8 mouse cellular contexts compared by ENCODE assay signal in the genomic region with DNA sequence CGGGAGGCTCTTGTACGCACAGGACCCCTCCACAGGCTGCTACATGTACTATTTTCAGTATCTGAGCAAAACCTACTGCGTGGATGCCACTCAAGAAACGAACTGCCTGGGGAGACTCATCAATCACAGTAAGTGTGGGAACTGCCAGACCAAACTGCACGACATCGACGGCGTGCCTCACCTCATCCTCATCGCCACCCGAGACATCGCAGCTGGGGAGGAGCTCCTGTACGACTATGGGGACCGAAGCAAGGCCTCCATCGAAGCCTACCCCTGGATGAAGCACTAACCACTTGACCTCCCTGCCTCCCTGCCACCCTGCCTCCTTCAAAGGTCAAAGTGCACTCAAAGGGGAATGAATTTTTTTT. TPM values are rescaled to one million over a fixed set of nuclear protein-coding genes. Genes with fewer than 3 reads are reported as not detected.
A peak's percentile ranks its signal among the peaks of the same experiment; 100 is the strongest.
DNase-seq lines count a peak whose midpoint lies in the region; ATAC-seq and TF ChIP-seq lines count a peak whose summit lies in the region.
"Not testable (repeated sequence)": the region's sequence is repeated elsewhere in the genome, so short reads cannot be mapped to it uniquely, and the experiment has no call there.
"Had no signal": no experiment of that assay in that cellular context is flagged by ENCODE, and none has a peak within 500 bp of the region (broad histone marks: within the 10 kb centered on the region; RNA-seq: fewer than 3 reads in every experiment).

No protein-coding gene starts in this region.

- TF ChIP-seq EP300 in heart, adult 2 months (IDR thresholded peaks at IDR 0.05; ENCODE audit: insufficient read depth, low read depth, low read length), result not testable (repeated sequence)

- not testable (repeated sequence) for H3K9me3 ChIP-seq in embryonic facial prominence, embryonic 13.5 days; hindbrain, embryonic 14.5 days (ENCODE audit: control insufficient read depth, low read length); kidney, postnatal 0 days (replicated peaks; ENCODE audit: low read length); liver, embryonic 15.5 days (replicated peaks); midbrain, embryonic 15.5 days; stomach, embryonic 15.5 days

- H3K4me3 ChIP-seq in embryonic facial prominence, embryonic 13.5 days, result peak overlapping the region; percentile 45
- H3K4me3 ChIP-seq in heart, adult 2 months, result peak overlapping the region; percentile 54
- peak overlapping the region; percentile 32 for H3K4me3 ChIP-seq in hindbrain, embryonic 14.5 days (replicated peaks; ENCODE audit: low read length)
- peak overlapping the region; percentile 13; the same call in 1 of the 2 replicates for H3K4me3 ChIP-seq in kidney, postnatal 0 days (replicated peaks; ENCODE audit: low read depth, low read length)
- peak overlapping the region; percentile 59 for H3K4me3 ChIP-seq in liver, embryonic 15.5 days (replicated peaks)
- peak overlapping the region; percentile 32 for H3K4me3 ChIP-seq in midbrain, embryonic 15.5 days
- peak overlapping the region; percentile 37 for H3K4me3 ChIP-seq in stomach, embryonic 15.5 days (replicated peaks)

- not testable (repeated sequence) for H3K36me3 ChIP-seq in embryonic facial prominence, embryonic 13.5 days; heart, adult 2 months (ENCODE audit: control insufficient read depth, insufficient read depth, low read length); hindbrain, embryonic 14.5 days (replicated peaks; ENCODE audit: control insufficient read depth, insufficient read depth); kidney, postnatal 0 days (ENCODE audit: insufficient read depth, low read length); liver, embryonic 15.5 days (replicated peaks); midbrain, embryonic 15.5 days (replicated peaks); stomach, embryonic 15.5 days

- H3K4me2 ChIP-seq in embryonic facial prominence, embryonic 13.5 days, result peak overlapping the region; percentile 78
- peak overlapping the region; percentile 65 for H3K4me2 ChIP-seq in hindbrain, embryonic 14.5 days (replicated peaks)
- H3K4me2 ChIP-seq in kidney, postnatal 0 days (ENCODE audit: low read length), result peak overlapping the region; percentile 49
- H3K4me2 ChIP-seq in liver, embryonic 15.5 days, result peak overlapping the region; percentile 88
- peak overlapping the region; percentile 55 for H3K4me2 ChIP-seq in midbrain, embryonic 15.5 days
- peak overlapping the region; percentile 74 for H3K4me2 ChIP-seq in stomach, embryonic 15.5 days

- ATAC-seq in embryonic facial prominence, embryonic 13.5 days (ENCODE audit: insufficient number of reproducible peaks, insufficient read depth, low FRiP score, low TSS enrichment, low read depth); hindbrain, embryonic 14.5 days (ENCODE audit: low FRiP score); liver, embryonic 15.5 days (ENCODE audit: insufficient read depth); stomach, embryonic 15.5 days (ENCODE audit: insufficient read depth, low FRiP score, low read depth): not testable (repeated sequence)
- 0 out of 2 replicates have a peak, but pooled peaks have one; percentile 31 for ATAC-seq in kidney, postnatal 0 days (replicated peaks; ENCODE audit: low FRiP score, low read depth)
- 0 out of 2 replicates have a peak, but pooled peaks have one; percentile 33 for ATAC-seq in midbrain, embryonic 15.5 days (replicated peaks)

- TF ChIP-seq POLR2A in heart, adult 2 months (IDR thresholded peaks at IDR 0.05; ENCODE audit: insufficient read depth, low read depth, low read length), result not testable (repeated sequence)

- intact Hi-C loops in heart, adult 2 months (cut with DNase I), result loop anchor here (2.0 kb wide), 1 partner anchor 24 kb away; the partner anchor contains the start of gene Adprh

- H3K79me2 ChIP-seq in heart, adult 2 months (replicated peaks; ENCODE audit: control insufficient read depth, insufficient read depth, low read length), result not testable (repeated sequence)

- not testable (repeated sequence) for DNase-seq in heart, adult 2 months; hindbrain, embryonic 14.5 days (ENCODE audit: low spot score); kidney, postnatal 0 days (ENCODE audit: low spot score)

- not testable (repeated sequence) for TF ChIP-seq CTCF in heart, adult 2 months (IDR thresholded peaks at IDR 0.05); kidney, postnatal 0 days (IDR thresholded peaks at IDR 0.05; ENCODE audit: low read depth)

- 53% methylated on average over 14 of the region's 14 CpGs for WGBS in embryonic facial prominence, embryonic 13.5 days
- 59% methylated on average over 14 of the region's 14 CpGs for WGBS in heart, adult 2 months
- WGBS in hindbrain, embryonic 14.5 days, result 39% methylated on average over 14 of the region's 14 CpGs
- 36% methylated on average over 14 of the region's 14 CpGs for WGBS in kidney, postnatal 0 days
- WGBS in liver, embryonic 15.5 days (ENCODE audit: insufficient replicate concordance), result 53% methylated on average over 14 of the region's 14 CpGs
- 68% methylated on average over 14 of the region's 14 CpGs for WGBS in midbrain, embryonic 15.5 days
- WGBS in stomach, embryonic 15.5 days, result 26% methylated on average over 14 of the region's 14 CpGs

- H3K27ac ChIP-seq in embryonic facial prominence, embryonic 13.5 days, result peak overlapping the region; percentile 64
- H3K27ac ChIP-seq in heart, adult 2 months; hindbrain, embryonic 14.5 days; kidney, postnatal 0 days; liver, embryonic 15.5 days (replicated peaks); midbrain, embryonic 15.5 days; stomach, embryonic 15.5 days: not testable (repeated sequence)

- H3K27me3 ChIP-seq in embryonic facial prominence, embryonic 13.5 days; heart, adult 2 months (ENCODE audit: control insufficient read depth, insufficient read depth, low read length); hindbrain, embryonic 14.5 days (ENCODE audit: control insufficient read depth, insufficient read depth, low read length); kidney, postnatal 0 days (ENCODE audit: insufficient read depth, low read length); liver, embryonic 15.5 days; midbrain, embryonic 15.5 days (replicated peaks); stomach, embryonic 15.5 days (replicated peaks): not testable (repeated sequence)

- peak overlapping the region; percentile 71 for H3K9ac ChIP-seq in embryonic facial prominence, embryonic 13.5 days
- H3K9ac ChIP-seq in heart, adult 2 months (ENCODE audit: low read depth, low read length); kidney, postnatal 0 days (ENCODE audit: low read depth, low read length); stomach, embryonic 15.5 days: not testable (repeated sequence)
- H3K9ac ChIP-seq in hindbrain, embryonic 14.5 days, result peak overlapping the region; percentile 55
- 0 out of 2 replicates have a peak overlapping the region, but pooled peaks have one; percentile 51 for H3K9ac ChIP-seq in liver, embryonic 15.5 days
- H3K9ac ChIP-seq in midbrain, embryonic 15.5 days, result peak overlapping the region; percentile 14; the same call in 1 of the 2 replicates

- peaks cover 10% of the 10 kb centered on the region; the same call in 1 of the 2 replicates for H3K4me1 ChIP-seq in embryonic facial prominence, embryonic 13.5 days
- not testable (repeated sequence) for H3K4me1 ChIP-seq in heart, adult 2 months (ENCODE audit: control insufficient read depth, insufficient read depth, low read length); kidney, postnatal 0 days (replicated peaks; ENCODE audit: insufficient read depth, low read length); stomach, embryonic 15.5 days
- 0 out of 2 replicates have a peak, but pooled peaks cover 10% of the 10 kb centered on the region for H3K4me1 ChIP-seq in hindbrain, embryonic 14.5 days (replicated peaks; ENCODE audit: control insufficient read depth, insufficient read depth, low read length)
- peaks cover 56% of the 10 kb centered on the region for H3K4me1 ChIP-seq in liver, embryonic 15.5 days (replicated peaks)
- peaks cover 12% of the 10 kb centered on the region for H3K4me1 ChIP-seq in midbrain, embryonic 15.5 days

RNA-seq across cellular contexts. Expression of gene Cd80, which starts 21.9 kb away (rescaled TPM):
- polyA plus RNA-seq in embryonic facial prominence, embryonic 13.5 days (2015; fragmentation: Nextera tagmentation; extraction: Ambion mirVana), result 0.37 and 0.44 TPM in 2 replicates
- total RNA-seq in heart, adult 2 months (2021), result under 1 TPM; 0.86 to 0.89 TPM
- polyA plus RNA-seq in heart, adult 2 months (2012; rRNA removed), result 0.59 and 0.88 TPM in 2 replicates
- 0.64 and 0.88 TPM in 2 replicates for polyA plus RNA-seq in hindbrain, embryonic 14.5 days (2014; fragmentation: Nextera tagmentation; extraction: Ambion mirVana)
- 0.20 TPM in 2 replicates for polyA plus RNA-seq in kidney, postnatal 0 days (2015; fragmentation: Nextera tagmentation; extraction: Ambion mirVana)
- 0.21 and 0.28 TPM in 2 replicates for polyA plus RNA-seq in liver, embryonic 15.5 days (2015; fragmentation: Nextera tagmentation; extraction: Ambion mirVana)
- 0.54 and 0.75 TPM in 2 replicates for polyA plus RNA-seq in midbrain, embryonic 15.5 days (2015; fragmentation: Nextera tagmentation; extraction: Ambion mirVana)
- 0.36 and 0.55 TPM in 2 replicates for polyA plus RNA-seq in stomach, embryonic 15.5 days (2015; fragmentation: Nextera tagmentation; extraction: Ambion mirVana)

RNA-seq across cellular contexts. Expression of gene Adprh, which starts 24.7 kb away (rescaled TPM):
- 125 and 138 TPM in 2 replicates for polyA plus RNA-seq in embryonic facial prominence, embryonic 13.5 days (2015; fragmentation: Nextera tagmentation; extraction: Ambion mirVana)
- 10 to 100 TPM; 23.4 to 25.2 TPM for total RNA-seq in heart, adult 2 months (2021)
- polyA plus RNA-seq in heart, adult 2 months (2012; rRNA removed), result 21.0 and 27.9 TPM in 2 replicates
- 136 and 146 TPM in 2 replicates for polyA plus RNA-seq in hindbrain, embryonic 14.5 days (2014; fragmentation: Nextera tagmentation; extraction: Ambion mirVana)
- 74.6 and 77.5 TPM in 2 replicates for polyA plus RNA-seq in kidney, postnatal 0 days (2015; fragmentation: Nextera tagmentation; extraction: Ambion mirVana)
- 29.4 and 32.4 TPM in 2 replicates for polyA plus RNA-seq in liver, embryonic 15.5 days (2015; fragmentation: Nextera tagmentation; extraction: Ambion mirVana)
- 152 and 161 TPM in 2 replicates for polyA plus RNA-seq in midbrain, embryonic 15.5 days (2015; fragmentation: Nextera tagmentation; extraction: Ambion mirVana)
- 77.1 and 80.4 TPM in 2 replicates for polyA plus RNA-seq in stomach, embryonic 15.5 days (2015; fragmentation: Nextera tagmentation; extraction: Ambion mirVana)

RNA-seq across cellular contexts. Expression of gene Pla1a, which starts 44.3 kb away (rescaled TPM):
- 0.20 and 0.69 TPM in 2 replicates for polyA plus RNA-seq in embryonic facial prominence, embryonic 13.5 days (2015; fragmentation: Nextera tagmentation; extraction: Ambion mirVana)
- 1 to 10 TPM; 6.8 to 8.8 TPM for total RNA-seq in heart, adult 2 months (2021)
- polyA plus RNA-seq in heart, adult 2 months (2012; rRNA removed), result 9.6 and 13.6 TPM in 2 replicates
- polyA plus RNA-seq in hindbrain, embryonic 14.5 days (2014; fragmentation: Nextera tagmentation; extraction: Ambion mirVana), result 0.32 and 0.38 TPM in 2 replicates
- polyA plus RNA-seq in kidney, postnatal 0 days (2015; fragmentation: Nextera tagmentation; extraction: Ambion mirVana), result 36.5 and 36.8 TPM in 2 replicates
- polyA plus RNA-seq in liver, embryonic 15.5 days (2015; fragmentation: Nextera tagmentation; extraction: Ambion mirVana), result 27.2 and 30.5 TPM in 2 replicates
- 0.42 and 0.61 TPM in 2 replicates for polyA plus RNA-seq in midbrain, embryonic 15.5 days (2015; fragmentation: Nextera tagmentation; extraction: Ambion mirVana)
- polyA plus RNA-seq in stomach, embryonic 15.5 days (2015; fragmentation: Nextera tagmentation; extraction: Ambion mirVana), result 3.2 and 5.8 TPM in 2 replicates
- polyA plus RNA-seq: G1E had no signal

RNA-seq across cellular contexts. Expression of gene Timmdc1, which starts 45.2 kb away (rescaled TPM):
- 31.3 and 32.1 TPM in 2 replicates for polyA plus RNA-seq in embryonic facial prominence, embryonic 13.5 days (2015; fragmentation: Nextera tagmentation; extraction: Ambion mirVana)
- total RNA-seq in heart, adult 2 months (2021), result 10 to 100 TPM; 60.4 to 66.1 TPM
- polyA plus RNA-seq in heart, adult 2 months (2012; rRNA removed), result 22.2 and 27.0 TPM in 2 replicates
- 25.0 and 29.8 TPM in 2 replicates for polyA plus RNA-seq in hindbrain, embryonic 14.5 days (2014; fragmentation: Nextera tagmentation; extraction: Ambion mirVana)
- polyA plus RNA-seq in kidney, postnatal 0 days (2015; fragmentation: Nextera tagmentation; extraction: Ambion mirVana), result 27.9 and 28.7 TPM in 2 replicates
- 10.2 and 12.4 TPM in 2 replicates for polyA plus RNA-seq in liver, embryonic 15.5 days (2015; fragmentation: Nextera tagmentation; extraction: Ambion mirVana)
- 32.0 and 33.0 TPM in 2 replicates for polyA plus RNA-seq in midbrain, embryonic 15.5 days (2015; fragmentation: Nextera tagmentation; extraction: Ambion mirVana)
- 25.3 and 27.3 TPM in 2 replicates for polyA plus RNA-seq in stomach, embryonic 15.5 days (2015; fragmentation: Nextera tagmentation; extraction: Ambion mirVana)
